Mouse (Mus musculus) MEL-GATA-1-ER (cell line): ENCODE measurements around the gene Cnot8.
"Not testable (repeated sequence)": the region's sequence is repeated elsewhere in the genome, so short reads cannot be mapped to it uniquely, and the experiment has no call there.

Experiments
- DNase-seq: peaks from one replicate; pipeline ENCODE4 v3.0.0-alpha.2; 2012; ENCODE audit warnings: low read depth; ENCODE audit errors: extremely low read depth

Gene Cnot8

GRCm38 (mm10) chr11:58103697-58104306 lies at the start of gene Cnot8:
Cnot8 (plus strand) TSS chr11:58104153.
- peak; percentile 90 for DNase-seq

GRCm38 (mm10) chr11:58057455-58057854 lies 46.5 kb upstream of the Cnot8 start:
- DNase-seq = no peak

GRCm38 (mm10) chr11:58059752-58060151 lies 44.2 kb upstream of the Cnot8 start:
- not testable (repeated sequence) for DNase-seq

GRCm38 (mm10) chr11:58061218-58061617 lies 42.7 kb upstream of the Cnot8 start:
- not testable (repeated sequence) for DNase-seq

GRCm38 (mm10) chr11:58062586-58062985 lies 41.4 kb upstream of the Cnot8 start:
- DNase-seq = no peak

GRCm38 (mm10) chr11:58065025-58065424 lies 38.9 kb upstream of the Cnot8 start:
- DNase-seq = no peak

GRCm38 (mm10) chr11:58072978-58073377 lies 31.0 kb upstream of the Cnot8 start:
- DNase-seq = no peak

GRCm38 (mm10) chr11:58077270-58077669 lies 26.7 kb upstream of the Cnot8 start:
- no peak for DNase-seq

GRCm38 (mm10) chr11:58081716-58082115 lies 22.2 kb upstream of the Cnot8 start:
- no peak for DNase-seq

GRCm38 (mm10) chr11:58092541-58092940 lies 11.4 kb upstream of the Cnot8 start:
- DNase-seq = no peak

GRCm38 (mm10) chr11:58093021-58093528 lies 10.9 kb upstream of the Cnot8 start, which contains the start of gene Gm12248:
Gm12248 (minus strand) TSS chr11:58093134.
- DNase-seq = peak; percentile 33

- DNase-seq = no peak
Observed at GRCm38 (mm10) chr11:58094766-58095165, 9.2 kb upstream of the Cnot8 start.

GRCm38 (mm10) chr11:58095561-58095960 lies 8.4 kb upstream of the Cnot8 start:
- DNase-seq = no peak

GRCm38 (mm10) chr11:58096160-58096559 lies 7.8 kb upstream of the Cnot8 start:
- no peak for DNase-seq

- no peak for DNase-seq
Observed at GRCm38 (mm10) chr11:58096821-58097620, 6.9 kb upstream of the Cnot8 start.

GRCm38 (mm10) chr11:58097621-58098365 lies 6.2 kb upstream of the Cnot8 start:
- no peak for DNase-seq

GRCm38 (mm10) chr11:58098366-58098720 lies 5.6 kb upstream of the Cnot8 start:
- DNase-seq = not testable (repeated sequence)

GRCm38 (mm10) chr11:58100006-58100405 lies 3.9 kb upstream of the Cnot8 start:
- no peak for DNase-seq

GRCm38 (mm10) chr11:58101194-58101720 lies 2.7 kb upstream of the Cnot8 start:
- no peak for DNase-seq

- DNase-seq = no peak
Observed at GRCm38 (mm10) chr11:58102146-58102545, 1.8 kb upstream of the Cnot8 start.

- no peak for DNase-seq
Observed at GRCm38 (mm10) chr11:58102581-58103343, 1.2 kb upstream of the Cnot8 start.
